Mouse (Mus musculus) heart, embryonic 15.5 days (tissue): Measurements from ENCODE around the gene Krt80. TPM values are rescaled to one million over a fixed set of nuclear protein-coding genes. Genes with fewer than 3 reads are reported as not detected.
A peak's percentile ranks its signal among the peaks of the same experiment; 100 is the strongest.

ENCODE experiments used
- ATAC-seq: fragments of 200-750 bp; cut with Nextera tagmentation; replicated peaks from 2 replicates; pipeline ENCODE4 v1.8.0; 2017; ENCODE audit warnings: low read depth, moderate TSS enrichment; ENCODE audit not compliant: insufficient number of reproducible peaks, insufficient read depth, low FRiP score
- H3K27ac ChIP-seq: fragments of 300-500 bp; sonication (generic); 2 replicates; pipeline ENCODE4 v1.5.1; 2015; ENCODE audit warnings: mild to moderate bottlenecking, inconsistent platforms
- H3K27me3 ChIP-seq: fragments of 300-500 bp; sonication (generic); 2 replicates; pipeline ENCODE4 v1.6.1; 2015; ENCODE audit warnings: inconsistent platforms
- H3K36me3 ChIP-seq: fragments of 300-500 bp; sonication (generic); 2 replicates; pipeline ENCODE4 v1.6.1; 2015; ENCODE audit warnings: mild to moderate bottlenecking, inconsistent platforms
- H3K4me1 ChIP-seq: fragments of 300-500 bp; sonication (generic); replicated peaks from 2 replicates; pipeline ENCODE4 v1.6.1; 2015; ENCODE audit warnings: inconsistent platforms
- H3K4me2 ChIP-seq: fragments of 300-500 bp; sonication (generic); 2 replicates; pipeline ENCODE4 v1.6.1; 2015; ENCODE audit warnings: inconsistent platforms, mild to moderate bottlenecking, moderate library complexity
- H3K4me3 ChIP-seq: fragments of 300-500 bp; sonication (generic); 2 replicates; pipeline ENCODE4 v1.5.1; 2015; ENCODE audit warnings: mild to moderate bottlenecking, inconsistent platforms
- H3K9ac ChIP-seq: fragments of 300-500 bp; sonication (generic); 2 replicates; pipeline ENCODE4 v1.6.1; 2015; ENCODE audit warnings: mild to moderate bottlenecking, inconsistent platforms
- H3K9me3 ChIP-seq: fragments of 300-500 bp; sonication (generic); replicated peaks from 2 replicates; pipeline ENCODE4 v1.6.1; 2016; ENCODE audit warnings: inconsistent platforms
- WGBS: fragments of 180-500 bp; shearing (Covaris S2); methylation state at CpG from one replicate; pipeline ENCODE4 v1.1.7; 2015; ENCODE audit warnings: mixed read lengths; 5-methylcytosine and 5-hydroxymethylcytosine counted together
- polyA plus RNA-seq: library from polyadenylated mRNA; unstranded; fragments of >200 nt; fragmentation: Nextera tagmentation; extraction: Ambion mirVana; gene quantifications from 2 replicates; pipeline ENCODE4 v1.2.1, GENCODE M21; 2015

The Krt80 gene
- polyA plus RNA-seq, 1 experiment from 2014 or later, result 8.1 TPM

DNA sequence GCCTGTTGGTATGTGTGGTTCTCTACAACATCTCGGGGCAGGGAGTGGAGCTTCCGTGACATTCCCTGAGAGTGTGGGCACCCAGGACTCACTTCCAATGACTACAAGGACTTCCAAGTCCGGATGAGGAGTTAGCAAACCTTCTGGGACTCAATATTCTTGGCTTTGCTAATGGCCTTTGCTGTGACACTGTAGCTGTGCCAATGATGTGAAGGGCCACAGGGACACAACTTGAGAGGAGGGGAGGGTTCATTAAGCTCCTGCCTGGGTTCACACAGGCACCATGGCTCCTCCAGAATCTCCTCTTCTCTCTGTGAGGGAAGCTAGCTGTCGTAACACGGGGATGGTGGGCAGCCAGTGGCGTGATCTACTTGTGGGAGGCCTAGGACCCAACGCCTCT is 47.3 kb downstream of the Krt80 start:
- H3K27ac ChIP-seq, result no peak overlapping the region
- peaks cover 21% of the 10 kb centered on the region for H3K4me1 ChIP-seq
- no peaks in the 10 kb centered on the region for H3K27me3 ChIP-seq
- H3K36me3 ChIP-seq, result no peaks in the 10 kb centered on the region
- 85% methylated on average over 7 of the region's 7 CpGs for WGBS
- H3K9me3 ChIP-seq, result no peaks in the 10 kb centered on the region
- H3K4me3 ChIP-seq, result no peak overlapping the region
- no peak overlapping the region for H3K4me2 ChIP-seq
- no peak for ATAC-seq
- no peak overlapping the region for H3K9ac ChIP-seq

DNA sequence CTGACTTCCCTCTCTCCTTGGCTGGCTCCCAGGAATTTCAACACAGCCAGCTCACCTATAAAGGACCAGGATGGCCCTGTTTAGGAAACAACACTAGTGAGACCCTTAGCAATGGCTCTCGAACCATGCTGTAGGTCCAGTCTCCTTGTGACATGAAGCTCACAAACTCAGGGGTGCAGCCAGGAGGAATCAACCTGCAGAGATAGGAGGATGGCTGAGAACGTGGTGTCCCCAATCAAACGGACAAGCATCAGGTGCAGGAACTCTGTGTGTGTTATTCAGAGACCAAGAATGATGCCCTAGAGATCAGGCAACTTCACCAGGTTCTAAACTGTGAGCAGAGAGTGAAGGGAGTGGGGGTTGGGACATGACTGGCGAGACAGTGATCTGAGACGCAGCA is 47.9 kb downstream of the Krt80 start:
- H3K36me3 ChIP-seq, result no peaks in the 10 kb centered on the region
- peaks cover 21% of the 10 kb centered on the region for H3K4me1 ChIP-seq
- no peak overlapping the region for H3K9ac ChIP-seq
- no peak overlapping the region for H3K4me3 ChIP-seq
- no peak for ATAC-seq
- no peaks in the 10 kb centered on the region for H3K27me3 ChIP-seq
- 84% methylated on average over 5 of the region's 5 CpGs for WGBS
- H3K4me2 ChIP-seq, result no peak overlapping the region
- H3K27ac ChIP-seq, result no peak overlapping the region
- H3K9me3 ChIP-seq, result no peaks in the 10 kb centered on the region

DNA sequence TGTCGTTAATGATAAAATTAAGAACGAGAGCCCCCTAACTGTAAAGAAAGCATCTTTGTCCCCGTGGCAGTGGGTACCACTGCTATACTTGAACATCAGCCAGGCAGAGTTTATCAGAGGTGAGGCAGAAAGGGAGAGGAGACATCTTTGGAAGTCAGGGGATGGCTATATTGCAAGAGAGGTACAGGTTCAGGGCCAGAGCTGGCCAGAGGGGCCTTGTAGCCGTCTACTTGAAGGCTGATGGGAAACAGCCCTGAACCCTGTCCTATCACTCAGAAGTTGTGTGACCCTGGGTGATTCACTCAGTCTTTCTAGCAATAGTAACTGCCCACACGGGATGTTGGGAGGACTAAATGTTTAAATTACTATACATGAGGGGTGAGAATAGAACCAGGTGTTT is 48.8 kb downstream of the Krt80 start:
- Histone ChIP-seq H3K36me3 (no peaks in the 10 kb centered on the region), H3K4me2 (no peak overlapping the region), H3K4me1 (peaks cover 21% of the 10 kb centered on the region), H3K27me3 (no peaks in the 10 kb centered on the region), H3K9ac (no peak overlapping the region), H3K4me3 (no peak overlapping the region), H3K27ac (peak overlapping the region; percentile 64), H3K9me3 (no peaks in the 10 kb centered on the region)
- WGBS, result 33% methylated on average over 5 of the region's 5 CpGs
- no peak for ATAC-seq

DNA sequence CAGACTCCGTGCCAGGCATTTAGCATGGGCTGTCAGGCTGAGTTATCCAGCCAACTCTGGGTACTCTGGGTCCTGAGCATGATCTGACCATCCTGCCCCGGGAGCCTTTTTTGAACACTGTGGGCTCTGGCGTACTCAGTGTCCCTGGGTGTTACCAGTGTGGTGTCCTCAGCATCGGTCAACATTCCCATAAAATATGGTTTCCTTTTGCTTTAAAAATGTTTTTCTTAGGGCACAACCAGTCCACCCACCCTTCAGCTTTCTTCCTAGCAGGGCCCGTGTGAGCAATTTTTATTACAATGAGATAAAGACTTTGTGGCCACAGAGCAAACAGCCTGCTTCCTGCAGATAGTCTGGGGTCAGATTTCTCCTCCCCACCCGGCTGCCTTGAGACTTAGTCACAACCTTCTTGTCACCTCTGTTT is 49.3 kb downstream of the Krt80 start:
- no peak overlapping the region for H3K4me3 ChIP-seq
- H3K27ac ChIP-seq, result peak overlapping the region; percentile 74
- no peaks in the 10 kb centered on the region for H3K27me3 ChIP-seq
- peaks cover 24% of the 10 kb centered on the region for H3K4me1 ChIP-seq
- no peaks in the 10 kb centered on the region for H3K36me3 ChIP-seq
- H3K9me3 ChIP-seq, result no peaks in the 10 kb centered on the region
- WGBS, result 33% methylated on average over 6 of the region's 6 CpGs
- ATAC-seq, result peak; percentile 32; the same call in 1 of the 2 replicates
- H3K9ac ChIP-seq, result no peak overlapping the region
- no peak overlapping the region for H3K4me2 ChIP-seq

DNA sequence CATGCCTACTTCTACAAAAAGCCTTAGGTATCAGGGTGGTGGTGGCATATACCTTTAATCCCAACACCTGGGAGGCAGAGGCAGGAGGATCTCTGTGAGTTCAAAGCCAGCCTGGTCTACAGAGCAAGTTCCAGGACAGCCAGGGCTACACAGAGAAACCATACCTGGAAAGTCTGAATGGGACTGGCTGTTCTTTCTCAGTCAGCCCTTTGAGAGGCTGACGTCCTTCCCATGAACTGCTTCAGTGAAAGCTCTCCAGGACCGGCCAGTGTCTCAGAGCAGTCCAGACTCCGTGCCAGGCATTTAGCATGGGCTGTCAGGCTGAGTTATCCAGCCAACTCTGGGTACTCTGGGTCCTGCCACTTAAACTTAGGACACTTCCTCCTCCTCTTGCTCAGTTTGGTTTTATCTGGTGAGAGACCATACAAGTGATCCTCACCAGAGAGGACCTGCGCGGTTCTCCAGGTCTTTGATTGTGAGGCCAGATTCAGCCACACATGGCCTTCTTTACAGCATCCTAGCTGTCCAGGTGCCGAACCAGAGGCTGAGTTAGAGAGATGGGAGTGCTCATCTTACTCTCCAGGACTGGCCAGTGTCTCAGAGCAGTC is 49.8 kb downstream of the Krt80 start:
- Histone ChIP-seq H3K4me1 (peaks cover 27% of the 10 kb centered on the region), H3K9ac (no peak overlapping the region), H3K9me3 (no peaks in the 10 kb centered on the region), H3K27me3 (no peaks in the 10 kb centered on the region), H3K4me2 (no peak overlapping the region), H3K27ac (peak overlapping the region; percentile 74), H3K4me3 (no peak overlapping the region), H3K36me3 (no peaks in the 10 kb centered on the region)
- 57% methylated on average over 6 of the region's 6 CpGs for WGBS
- ATAC-seq, result no peak

DNA sequence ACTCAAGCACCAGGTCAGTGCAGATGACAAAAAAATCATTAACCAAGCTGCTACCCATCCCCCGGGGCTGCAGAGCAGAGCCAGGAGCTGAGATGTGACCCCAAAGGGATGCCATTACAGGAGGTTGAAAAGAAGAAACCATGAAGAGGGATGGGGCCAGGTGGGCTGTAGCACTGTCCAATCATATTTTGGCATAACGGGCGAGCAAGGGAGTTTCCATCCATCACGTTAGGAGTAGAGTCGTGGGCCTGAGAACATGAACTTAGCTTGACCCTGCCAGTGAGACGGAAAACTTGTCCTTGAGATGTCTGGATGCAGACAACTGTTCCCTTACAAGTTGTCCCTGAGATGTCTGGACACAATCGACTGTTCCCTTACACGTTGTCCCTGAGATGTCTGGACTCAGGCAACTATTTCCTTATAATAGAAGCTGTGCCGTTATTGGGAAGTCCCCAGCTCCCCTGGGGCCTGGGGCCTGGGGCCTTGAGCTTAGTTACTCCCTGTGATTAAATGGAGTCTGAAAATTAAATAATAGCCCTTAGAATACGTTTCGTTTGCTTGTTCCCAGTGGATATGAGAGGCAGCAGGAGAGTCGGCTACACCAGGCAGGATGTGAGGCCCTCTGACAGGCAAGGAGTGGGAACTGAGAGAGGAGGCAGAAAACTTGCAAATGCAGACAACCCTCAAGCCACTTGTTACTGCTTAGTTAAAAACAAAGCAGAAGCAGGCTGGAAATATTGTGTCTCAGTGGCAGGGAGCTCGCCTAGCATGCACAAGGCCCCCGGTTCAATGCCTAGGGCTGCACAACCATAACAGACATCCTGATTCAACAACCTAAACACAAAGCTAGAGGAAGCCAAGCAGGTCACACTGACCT is 50.8 kb downstream of the Krt80 start:
- no peak for ATAC-seq
- Histone ChIP-seq H3K27me3 (no peaks in the 10 kb centered on the region), H3K9me3 (no peaks in the 10 kb centered on the region), H3K36me3 (no peaks in the 10 kb centered on the region), H3K4me1 (peaks cover 27% of the 10 kb centered on the region), H3K9ac (no peak overlapping the region), H3K4me2 (no peak overlapping the region), H3K4me3 (no peak overlapping the region), H3K27ac (peak overlapping the region; percentile 74)
- WGBS, result 47% methylated on average over 14 of the region's 14 CpGs

DNA sequence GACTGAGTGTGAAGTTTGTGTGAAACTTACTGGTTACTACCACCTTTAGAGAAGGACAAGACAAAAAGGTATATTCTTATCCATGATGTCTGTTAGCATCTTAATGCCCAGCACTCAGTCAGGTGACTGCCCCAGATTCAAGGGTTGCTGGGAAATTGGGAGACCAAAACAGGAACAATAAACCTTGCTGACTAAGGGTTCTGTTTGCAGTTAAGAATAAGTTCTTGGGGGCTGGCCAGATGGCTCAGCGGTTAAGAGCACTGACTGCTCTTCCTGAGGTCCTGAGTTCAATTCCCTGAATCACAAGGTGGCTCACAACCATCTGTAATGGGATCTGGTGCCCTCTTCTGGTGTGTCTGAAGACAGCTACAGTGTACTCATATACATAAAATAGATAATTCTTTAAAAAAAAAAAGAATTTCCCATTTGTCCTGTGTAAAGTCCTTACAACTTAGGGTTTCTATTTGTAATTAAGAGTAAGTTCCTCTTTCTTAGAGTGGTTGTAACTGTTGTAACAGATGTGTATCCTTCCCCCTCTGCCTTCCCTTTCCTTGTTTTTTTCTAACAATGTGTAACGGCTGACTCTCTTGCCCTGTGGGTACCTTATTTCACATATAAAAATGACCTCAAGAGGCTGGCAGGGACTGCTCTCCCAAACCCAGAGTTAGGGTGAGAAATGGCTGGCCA is 52.0 kb downstream of the Krt80 start:
- ATAC-seq, result no peak
- Histone ChIP-seq H3K4me3 (no peak overlapping the region), H3K27ac (peak overlapping the region; percentile 74; the same call in 1 of the 2 replicates), H3K9me3 (no peaks in the 10 kb centered on the region), H3K4me1 (peaks cover 27% of the 10 kb centered on the region), H3K36me3 (no peaks in the 10 kb centered on the region), H3K4me2 (no peak overlapping the region), H3K9ac (no peak overlapping the region), H3K27me3 (no peaks in the 10 kb centered on the region)
- 58% methylated on average over 2 of the region's 2 CpGs for WGBS

DNA sequence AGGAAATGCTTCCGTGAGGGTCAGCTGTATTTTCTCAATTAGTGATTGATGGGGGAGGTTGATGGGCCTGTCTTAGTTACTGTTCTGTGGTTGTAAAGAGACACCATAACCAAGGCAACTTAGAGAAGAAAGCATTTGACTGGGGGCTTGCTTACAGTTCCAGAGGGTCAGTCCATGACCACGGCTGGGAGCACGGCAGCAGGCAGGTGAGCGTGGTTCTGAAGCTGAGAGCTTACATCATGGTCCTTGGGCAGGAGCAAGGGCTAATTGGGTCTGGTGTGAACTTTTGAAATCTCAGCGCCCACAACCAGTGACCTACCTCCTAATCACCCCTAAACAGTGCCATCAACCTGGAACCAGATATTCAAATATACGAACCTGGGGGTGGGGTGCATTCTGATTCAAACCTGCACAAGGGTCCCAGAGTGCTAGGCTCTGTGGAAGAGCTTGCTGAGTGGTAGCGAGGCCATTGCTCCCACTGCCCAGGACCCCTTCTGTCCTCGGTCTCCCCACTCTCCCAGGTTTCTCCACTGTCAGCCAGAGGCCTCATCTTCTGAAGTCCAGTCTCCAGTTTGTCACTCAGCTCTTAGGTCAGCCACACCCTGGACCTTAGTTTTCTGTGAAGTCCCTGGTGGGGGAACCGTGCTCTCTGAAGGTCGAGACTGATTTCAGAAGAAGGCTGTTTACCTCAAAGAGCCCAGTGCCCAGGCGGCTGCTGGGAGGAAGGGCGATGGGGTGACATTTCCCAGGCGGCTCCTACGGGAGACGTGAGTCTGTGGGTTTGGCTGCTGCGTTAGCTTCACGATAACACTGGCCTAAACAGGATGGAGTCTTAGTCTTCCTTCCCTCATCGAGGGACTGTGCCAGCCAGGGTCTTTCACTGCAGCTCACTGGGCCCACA is 52.8 kb downstream of the Krt80 start:
- ATAC-seq, result no peak
- H3K9ac ChIP-seq, result no peak overlapping the region
- no peak overlapping the region for H3K4me2 ChIP-seq

DNA sequence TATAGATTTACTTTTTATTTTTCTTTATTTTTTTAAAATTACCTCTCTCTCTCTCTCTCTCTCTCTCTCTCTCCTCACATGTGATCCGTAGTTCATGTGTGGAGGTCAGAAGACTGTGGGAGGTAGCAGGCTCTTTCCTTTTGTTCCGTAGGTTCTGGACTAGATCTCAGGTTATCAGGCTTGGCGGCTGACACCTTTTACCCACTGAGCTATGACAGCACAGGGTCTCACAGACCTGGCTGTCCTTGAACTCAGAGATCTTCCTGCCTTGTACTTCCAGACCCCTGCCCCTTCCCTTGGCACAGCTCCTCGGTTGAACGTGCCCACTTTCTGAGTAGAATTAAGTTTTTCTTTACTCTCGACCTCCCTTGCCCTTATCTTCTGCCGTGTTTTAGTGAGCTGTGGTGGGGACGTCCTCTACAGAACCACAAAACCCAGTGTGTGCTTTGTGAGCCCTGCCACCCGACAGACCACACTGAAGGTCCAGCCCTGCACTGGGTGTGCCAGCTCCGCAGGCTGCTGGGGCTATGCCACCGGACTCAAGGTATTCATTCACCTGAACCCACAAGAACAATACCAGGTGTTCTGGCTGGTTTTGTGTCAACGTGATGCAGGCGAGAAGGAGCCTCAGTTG is 53.6 kb downstream of the Krt80 start:
- Histone ChIP-seq H3K4me2 (peak overlapping the region; percentile 69), H3K4me1 (peaks cover 27% of the 10 kb centered on the region), H3K9me3 (no peaks in the 10 kb centered on the region), H3K27ac (peak overlapping the region; percentile 1; the same call in 1 of the 2 replicates), H3K9ac (no peak overlapping the region), H3K4me3 (peak overlapping the region; percentile 46), H3K27me3 (no peaks in the 10 kb centered on the region), H3K36me3 (no peaks in the 10 kb centered on the region)
- WGBS, result 49% methylated on average over 13 of the region's 13 CpGs
- ATAC-seq, result no peak

More for the DNA sequence above, 52.8 kb downstream of the Krt80 start:
- no peaks in the 10 kb centered on the region for H3K27me3 ChIP-seq
- H3K9me3 ChIP-seq, result no peaks in the 10 kb centered on the region
- no peaks in the 10 kb centered on the region for H3K36me3 ChIP-seq
- peaks cover 27% of the 10 kb centered on the region for H3K4me1 ChIP-seq
- no peak overlapping the region for H3K4me3 ChIP-seq
- 53% methylated on average over 18 of the region's 18 CpGs for WGBS
- peak overlapping the region; percentile 1; the same call in 1 of the 2 replicates for H3K27ac ChIP-seq

DNA sequence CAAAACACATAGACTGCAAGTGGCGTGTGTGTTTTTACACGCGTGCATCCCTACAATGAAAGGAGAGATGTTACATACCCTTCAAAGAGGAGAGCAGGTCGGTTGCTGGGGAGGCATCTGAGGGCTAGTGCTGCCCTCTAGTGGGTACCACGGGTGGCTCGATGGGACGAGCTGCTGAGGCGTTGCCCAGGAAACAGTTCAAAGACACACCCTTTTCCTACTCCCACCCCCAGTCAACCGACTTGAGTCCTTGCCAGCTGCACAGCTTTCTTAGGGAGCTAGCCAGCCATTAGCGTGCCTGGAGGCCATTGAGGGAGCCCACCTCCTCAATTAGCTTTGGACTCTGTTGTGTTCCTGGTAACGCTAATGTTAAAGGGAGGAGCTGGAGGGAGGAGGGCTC is 54.1 kb downstream of the Krt80 start:
- peak overlapping the region; percentile 46 for H3K4me3 ChIP-seq
- 5% methylated on average over 11 of the region's 11 CpGs for WGBS
- H3K27ac ChIP-seq, result peak overlapping the region; percentile 1; the same call in 1 of the 2 replicates
- no peak overlapping the region for H3K9ac ChIP-seq
- ATAC-seq, result peak; percentile 53
- no peaks in the 10 kb centered on the region for H3K27me3 ChIP-seq
- H3K4me2 ChIP-seq, result peak overlapping the region; percentile 69
- peaks cover 22% of the 10 kb centered on the region for H3K4me1 ChIP-seq
- no peaks in the 10 kb centered on the region for H3K9me3 ChIP-seq
- H3K36me3 ChIP-seq, result no peaks in the 10 kb centered on the region
